ENCODE assay signal across 10 mouse cellular contexts in the genomic region with DNA sequence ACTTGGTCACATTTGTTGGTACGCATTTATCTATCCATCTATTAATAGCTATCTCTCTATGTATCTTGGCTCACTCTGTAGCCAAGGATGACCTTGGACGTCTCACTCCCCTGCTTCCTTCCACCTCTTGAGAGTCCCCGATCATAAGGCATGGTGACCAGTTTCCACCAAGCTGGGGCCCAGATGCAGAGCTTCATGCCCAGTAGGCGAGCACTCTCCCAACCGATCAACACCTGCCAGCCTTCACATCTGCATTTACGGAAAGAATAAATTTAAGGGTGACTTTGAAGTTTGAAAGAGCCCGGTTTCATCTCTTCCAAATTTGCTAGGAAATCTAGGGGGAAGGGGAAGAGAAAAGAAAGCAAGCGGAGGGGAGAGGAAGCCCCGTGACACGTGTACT.
DNase-seq lines count a peak whose midpoint lies in the region; ATAC-seq and TF ChIP-seq lines count a peak whose summit lies in the region.
"Had no signal": no experiment of that assay in that cellular context is flagged by ENCODE, and none has a peak within 500 bp of the region (broad histone marks: within the 10 kb centered on the region; RNA-seq: fewer than 3 reads in every experiment).

No protein-coding gene starts in this region.

- no peaks in the 10 kb centered on the region for H3K4me1 ChIP-seq in hindbrain, postnatal 0 days (ENCODE audit: insufficient read depth, low read length)
- H3K4me1 ChIP-seq in hindbrain, embryonic 11.5 days (replicated peaks; ENCODE audit: control insufficient read depth, insufficient read depth, low read length): no peaks in the 10 kb centered on the region
- peaks cover 50% of the 10 kb centered on the region for H3K4me1 ChIP-seq in embryonic facial prominence, embryonic 10.5 days
- no peaks in the 10 kb centered on the region; the same call in 1 of the 2 replicates for H3K4me1 ChIP-seq in limb, embryonic 14.5 days (ENCODE audit: control insufficient read depth, insufficient read depth, low read length)

- H3K27me3 ChIP-seq in hindbrain, postnatal 0 days (ENCODE audit: insufficient read depth, low read length): no peaks in the 10 kb centered on the region
- 0 out of 2 replicates have a peak, but pooled peaks cover 3% of the 10 kb centered on the region for H3K27me3 ChIP-seq in hindbrain, embryonic 11.5 days (ENCODE audit: control insufficient read depth, insufficient read depth, low read length)
- H3K27me3 ChIP-seq in embryonic facial prominence, embryonic 10.5 days (replicated peaks; ENCODE audit: low read depth, poor library complexity, severe bottlenecking): peaks cover 28% of the 10 kb centered on the region
- no peaks in the 10 kb centered on the region for H3K27me3 ChIP-seq in limb, embryonic 14.5 days (ENCODE audit: control insufficient read depth, insufficient read depth, low read length)

- ATAC-seq in hindbrain, postnatal 0 days: no peak
- no peak for ATAC-seq in hindbrain, embryonic 11.5 days (ENCODE audit: low FRiP score)
- no peak for ATAC-seq in limb, embryonic 14.5 days (ENCODE audit: low FRiP score, low read depth)
- ATAC-seq: forebrain, embryonic 15.5 days; midbrain, embryonic 13.5 days had no signal

- H3K4me3 ChIP-seq in hindbrain, postnatal 0 days (ENCODE audit: low read length): no peak overlapping the region
- H3K4me3 ChIP-seq in hindbrain, embryonic 11.5 days (ENCODE audit: low read depth, low read length): no peak overlapping the region
- no peak overlapping the region for H3K4me3 ChIP-seq in embryonic facial prominence, embryonic 10.5 days
- H3K4me3 ChIP-seq in limb, embryonic 14.5 days (replicated peaks; ENCODE audit: low read length): no peak overlapping the region
- H3K4me3 ChIP-seq: forebrain, embryonic 15.5 days; midbrain, embryonic 13.5 days had no signal

- no peaks in the 10 kb centered on the region for H3K36me3 ChIP-seq in hindbrain, postnatal 0 days (ENCODE audit: insufficient read depth, low read length)
- H3K36me3 ChIP-seq in hindbrain, embryonic 11.5 days (ENCODE audit: control insufficient read depth, insufficient read depth, low read length): no peaks in the 10 kb centered on the region
- H3K36me3 ChIP-seq in embryonic facial prominence, embryonic 10.5 days (replicated peaks): no peaks in the 10 kb centered on the region
- no peaks in the 10 kb centered on the region for H3K36me3 ChIP-seq in limb, embryonic 14.5 days (ENCODE audit: control insufficient read depth, insufficient read depth, low read length)
- H3K36me3 ChIP-seq: forebrain, embryonic 15.5 days; midbrain, embryonic 13.5 days had no signal

- H3K9ac ChIP-seq in hindbrain, postnatal 0 days (replicated peaks; ENCODE audit: low read length): no peak overlapping the region
- H3K9ac ChIP-seq in hindbrain, embryonic 11.5 days (ENCODE audit: low read depth, low read length): no peak overlapping the region
- no peak overlapping the region for H3K9ac ChIP-seq in limb, embryonic 14.5 days (ENCODE audit: low read depth, low read length, severe bottlenecking)
- H3K9ac ChIP-seq: forebrain, embryonic 15.5 days; midbrain, embryonic 13.5 days had no signal

- 0 out of 2 replicates have a peak overlapping the region, but pooled peaks have one; percentile 18 for H3K4me2 ChIP-seq in hindbrain, postnatal 0 days (ENCODE audit: low read depth, low read length)
- no peak overlapping the region for H3K4me2 ChIP-seq in hindbrain, embryonic 11.5 days (replicated peaks; ENCODE audit: low read depth, low read length)
- H3K4me2 ChIP-seq in limb, embryonic 14.5 days (replicated peaks; ENCODE audit: low read depth, low read length, severe bottlenecking): peak overlapping the region; percentile 36; the same call in 1 of the 2 replicates
- H3K4me2 ChIP-seq: forebrain, embryonic 15.5 days had no signal

- no peak for TF ChIP-seq POLR2A in limb, embryonic 14.5 days (IDR thresholded peaks at IDR 0.05; ENCODE audit: borderline replicate concordance, extremely low read depth, insufficient read depth, insufficient read length)

- 58% methylated on average over 10 of the region's 10 CpGs for WGBS in hindbrain, postnatal 0 days
- WGBS in hindbrain, embryonic 11.5 days: 43% methylated on average over 10 of the region's 10 CpGs
- WGBS in embryonic facial prominence, embryonic 10.5 days: 38% methylated on average over 10 of the region's 10 CpGs
- WGBS in limb, embryonic 14.5 days: 40% methylated on average over 10 of the region's 10 CpGs

- H3K9me3 ChIP-seq in hindbrain, postnatal 0 days (ENCODE audit: low read length): no peaks in the 10 kb centered on the region
- no peaks in the 10 kb centered on the region for H3K9me3 ChIP-seq in hindbrain, embryonic 11.5 days (ENCODE audit: control insufficient read depth, low read length)
- no peaks in the 10 kb centered on the region for H3K9me3 ChIP-seq in embryonic facial prominence, embryonic 10.5 days
- no peaks in the 10 kb centered on the region for H3K9me3 ChIP-seq in limb, embryonic 14.5 days (ENCODE audit: control insufficient read depth, low read length)
- H3K9me3 ChIP-seq: forebrain, embryonic 15.5 days; midbrain, embryonic 13.5 days had no signal

- DNase-seq in adrenal gland, adult (ENCODE audit: inconsistent age in 2 of 2, low spot score in 1 of 2): peak; percentile 25 to 80
- DNase-seq in adrenal gland, adult 8-10 months: no peak
- no peak for DNase-seq in hindbrain, postnatal 0 days (ENCODE audit: low spot score)
- no peak for DNase-seq in hindbrain, embryonic 11.5 days (ENCODE audit: low spot score)
- DNase-seq in embryonic facial prominence, embryonic 10.5 days (ENCODE audit: low spot score): peak; percentile 17
- DNase-seq in limb, embryonic 14.5 days (ENCODE audit: low spot score): no peak
- no peak for DNase-seq in layer of hippocampus, adult 11-12 months (ENCODE audit: low spot score)
- DNase-seq in spleen, adult 18-20 months: no peak

- H3K27ac ChIP-seq in hindbrain, postnatal 0 days: no peak overlapping the region
- no peak overlapping the region for H3K27ac ChIP-seq in hindbrain, embryonic 11.5 days (ENCODE audit: low read depth, low read length)
- no peak overlapping the region for H3K27ac ChIP-seq in embryonic facial prominence, embryonic 10.5 days (replicated peaks)
- no peak overlapping the region for H3K27ac ChIP-seq in limb, embryonic 14.5 days (replicated peaks; ENCODE audit: low read depth, low read length)
- H3K27ac ChIP-seq: forebrain, embryonic 15.5 days; midbrain, embryonic 13.5 days had no signal

- TF ChIP-seq CTCF in hindbrain, postnatal 0 days (IDR thresholded peaks at IDR 0.05; ENCODE audit: low read depth): no peak

Comparison
In these comparisons a context has a peak if more than half of its experiments do, and no peak if none do; other contexts are left out.
1. DNase-seq: peak in adrenal gland, adult (2 of 2) and embryonic facial prominence, embryonic 10.5 days (single experiment); none in adrenal gland, adult 8-10 months (single experiment), hindbrain, postnatal 0 days (single experiment), hindbrain, embryonic 11.5 days (single experiment), limb, embryonic 14.5 days (single experiment), layer of hippocampus, adult 11-12 months (single experiment) and spleen, adult 18-20 months (0 of 2).